Mouse (Mus musculus): ENCODE results near the gene Parp3.

DNA sequence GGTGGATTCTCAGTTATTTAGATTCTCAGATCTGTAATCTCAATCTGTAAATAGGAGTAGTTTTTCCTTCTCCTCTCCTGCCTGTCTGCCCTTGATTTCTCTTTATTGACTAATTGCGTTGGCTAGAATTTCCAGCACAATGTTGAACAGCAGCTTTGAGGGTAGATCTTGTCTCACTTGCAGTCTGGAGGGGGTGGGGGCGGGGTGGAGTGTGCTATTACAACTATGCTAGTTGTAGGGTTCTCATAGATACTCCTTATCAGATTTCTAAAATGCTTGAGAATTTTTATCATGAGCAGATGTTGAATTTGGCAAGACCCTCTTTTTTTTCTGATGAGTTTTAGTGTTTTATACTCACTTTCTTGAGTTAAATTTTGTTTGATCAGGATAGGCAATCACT, 42.7 kb upstream of the Parp3 start:
- TF ChIP-seq CTCF (IDR thresholded peaks at IDR 0.05; ENCODE audit: low read depth, low read length): no peak
- TF ChIP-seq GATA2 (IDR thresholded peaks at IDR 0.05; ENCODE audit: borderline replicate concordance, low read depth, low read length): no peak
- no peak for TF ChIP-seq GATA1 (IDR thresholded peaks at IDR 0.05; ENCODE audit: borderline replicate concordance, low read length)

All from G1E (cell line).